Mouse (Mus musculus) brain, adult 2 months (tissue): ENCODE measurements at regions not wholly inside any gene's neighbourhood (a gene's known extent, or its start where the extent isn't known, plus 50 kb on each side); places are given as distances from the start of the nearest gene placed in this dataset.
A peak's percentile ranks its signal among the peaks of the same experiment; 100 is the strongest.

Experiments used
- DNase-seq: peaks from one replicate; pipeline ENCODE4 v3.0.0; 2011; ENCODE audit warnings: low read depth, low spot score

- DNase-seq, result peak; percentile 24
Observed at GRCm38 (mm10) chr4:97132650-97133049, 50.3 kb downstream of the Gm10192 start.

- peak; percentile 62 for DNase-seq
Observed at GRCm38 (mm10) chr4:97127780-97128179, 55.2 kb downstream of the Gm10192 start.

- peak; percentile 29 for DNase-seq
Observed at GRCm38 (mm10) chr4:97123861-97124260, 59.1 kb downstream of the Gm10192 start.

GRCm38 (mm10) chr4:97121952-97122351 is 61.0 kb downstream of the Gm10192 start:
- DNase-seq, result no peak

- DNase-seq, result no peak
Observed at GRCm38 (mm10) chr4:97119459-97119858, 63.5 kb downstream of the Gm10192 start.

GRCm38 (mm10) chr4:97117016-97117415 is 66.0 kb downstream of the Gm10192 start:
- no peak for DNase-seq

- DNase-seq, result no peak
Observed at GRCm38 (mm10) chr4:97102752-97103052, 80.3 kb downstream of the Gm10192 start.

- DNase-seq, result no peak
Observed at GRCm38 (mm10) chr4:97101911-97102751, 80.8 kb downstream of the Gm10192 start.

GRCm38 (mm10) chr4:97099721-97100120 is 83.2 kb downstream of the Gm10192 start:
- DNase-seq, result no peak

- no peak for DNase-seq
Observed at GRCm38 (mm10) chr4:97093576-97093975, 89.4 kb downstream of the Gm10192 start.

GRCm38 (mm10) chr4:97050735-97051134 is 132.2 kb downstream of the Gm10192 start:
- no peak for DNase-seq

GRCm38 (mm10) chr4:97049045-97049674 is 133.8 kb downstream of the Gm10192 start:
- no peak for DNase-seq

GRCm38 (mm10) chr4:97037693-97038348 is 145.1 kb downstream of the Gm10192 start:
- DNase-seq, result peak; percentile 86

- no peak for DNase-seq
Observed at GRCm38 (mm10) chr4:97028938-97029337, 154.0 kb downstream of the Gm10192 start.

GRCm38 (mm10) chr4:97025446-97026040 is 157.4 kb downstream of the Gm10192 start:
- DNase-seq, result no peak

GRCm38 (mm10) chr4:97001321-97001720 is 181.6 kb downstream of the Gm10192 start:
- DNase-seq, result no peak

- DNase-seq, result peak; percentile 65
Observed at GRCm38 (mm10) chr4:96980311-96980710, 195.3 kb upstream of the Gm12695 start.

- DNase-seq, result peak; percentile 7
Observed at GRCm38 (mm10) chr4:96979876-96980275, 194.9 kb upstream of the Gm12695 start.

GRCm38 (mm10) chr4:96974935-96975334 is 189.9 kb upstream of the Gm12695 start:
- DNase-seq, result no peak

GRCm38 (mm10) chr4:96973804-96974203 is 188.8 kb upstream of the Gm12695 start:
- DNase-seq, result no peak

GRCm38 (mm10) chr4:96969199-96969598 is 184.2 kb upstream of the Gm12695 start:
- peak; percentile 68 for DNase-seq

- peak; percentile 77 for DNase-seq
Observed at GRCm38 (mm10) chr4:96968545-96969164, 183.7 kb upstream of the Gm12695 start.
